ENCODE assay signal across 13 mouse cellular contexts in the genomic region with DNA sequence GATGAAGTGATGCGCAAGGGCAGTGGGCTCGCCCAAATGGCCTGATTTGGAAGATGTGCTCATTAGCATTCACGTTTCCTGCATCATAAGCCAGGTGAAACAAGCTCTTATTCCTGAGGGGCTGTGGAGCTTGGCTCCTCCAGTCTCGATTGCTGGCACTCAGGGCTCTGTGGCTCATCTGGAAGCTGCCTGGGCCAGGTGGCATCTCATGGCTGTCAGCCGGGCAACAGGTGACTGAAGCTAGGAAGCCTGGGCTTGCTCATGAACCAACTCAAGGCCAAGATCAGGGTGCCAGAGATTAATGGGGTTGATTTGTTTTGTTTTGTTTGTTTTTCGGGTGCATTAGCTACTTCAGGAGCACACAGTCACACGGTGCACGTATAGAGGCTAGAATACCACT. TPM values are rescaled to one million over a fixed set of nuclear protein-coding genes. Genes with fewer than 3 reads are reported as not detected.
"Had no signal": no experiment of that assay in that cellular context is flagged by ENCODE, and none has a peak within 500 bp of the region (broad histone marks: within the 10 kb centered on the region; RNA-seq: fewer than 3 reads in every experiment).

No protein-coding gene starts in this region.

- ATAC-seq: liver, postnatal 0 days; midbrain, embryonic 15.5 days had no signal

- DNase-seq: kidney, postnatal 25 days; liver; liver, embryonic 13.5 days; liver, postnatal 0 days; lung, postnatal 14 days; retina, postnatal 1 day; right cerebral cortex, postnatal 4 days; spleen, adult 18-20 months; thymus, postnatal 36 days had no signal

RNA-seq across cellular contexts. Expression of gene Gm45213, which starts 49.3 kb away (rescaled TPM):
- total RNA-seq: layer of hippocampus, postnatal 25 days; left cerebral cortex, adult 2 months; left cerebral cortex, postnatal 14 days had no signal
